Mouse (Mus musculus): Measurements from ENCODE around the gene Xaf1.

Xaf1 gene

DNA sequence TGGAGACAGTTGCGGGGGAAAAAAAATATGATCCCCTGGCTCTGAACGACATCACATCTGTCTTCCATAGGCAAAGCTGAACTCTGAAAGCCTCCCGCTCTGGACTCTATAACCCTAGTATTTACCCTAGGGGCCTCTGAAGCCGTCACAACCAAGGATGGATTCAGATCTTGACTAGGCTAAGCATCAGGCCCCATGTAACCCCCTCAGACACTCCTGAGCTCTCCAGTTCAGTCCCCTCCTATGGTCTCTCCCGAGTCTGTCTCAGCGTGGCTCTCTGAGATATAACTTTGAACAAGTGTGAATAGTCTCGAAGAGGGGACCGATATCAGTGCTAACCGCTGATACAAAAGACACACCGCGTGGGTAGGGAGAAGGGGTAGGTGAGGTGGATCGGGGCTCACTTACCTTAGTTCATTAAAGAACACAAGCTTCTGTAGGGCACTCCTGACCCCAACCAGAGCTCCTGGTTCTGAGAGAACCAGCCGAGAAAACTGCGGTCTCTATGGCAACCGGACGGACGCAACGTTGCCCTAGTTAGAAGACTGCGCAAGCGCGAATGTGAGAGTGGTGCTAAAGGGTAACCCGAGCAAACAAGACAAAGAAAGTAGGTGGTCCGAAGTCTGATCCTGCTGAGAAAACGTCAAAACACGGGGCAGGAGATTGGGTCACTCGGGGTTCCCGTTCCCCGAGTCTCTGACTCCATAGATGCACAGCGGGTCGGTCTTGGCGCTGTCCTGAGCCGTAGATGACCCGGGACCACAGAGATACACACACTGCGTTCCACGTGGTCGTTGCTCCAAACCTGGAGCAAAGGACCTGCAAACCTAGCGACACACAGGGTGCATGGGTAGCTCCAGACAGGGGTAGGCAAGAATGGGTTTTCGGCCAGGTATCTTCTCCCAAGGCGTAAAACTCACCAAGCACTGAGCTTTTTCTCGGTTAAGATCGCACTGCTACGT lies 60.2 kb downstream of the Xaf1 start:
- DNase-seq (ENCODE audit: extremely low spot score, low read depth, low spot score): peak; percentile 96

- DNase-seq (ENCODE audit: extremely low spot score, low read depth, low spot score): no peak
These were observed 60.9 kb downstream of the Xaf1 start, which contains the start of gene Tekt1 for GRCm38 (mm10) chr11:72362347-72362741. Tekt1 (minus strand) TSS chr11:72362442.
